Mouse (Mus musculus): ENCODE measurements around the gene Spata32. TPM values are rescaled to one million over a fixed set of nuclear protein-coding genes. Genes with fewer than 3 reads are reported as not detected.

Gene Spata32
- polyA plus RNA-seq, 1 experiment from 2014 or later = not detected

DNA sequence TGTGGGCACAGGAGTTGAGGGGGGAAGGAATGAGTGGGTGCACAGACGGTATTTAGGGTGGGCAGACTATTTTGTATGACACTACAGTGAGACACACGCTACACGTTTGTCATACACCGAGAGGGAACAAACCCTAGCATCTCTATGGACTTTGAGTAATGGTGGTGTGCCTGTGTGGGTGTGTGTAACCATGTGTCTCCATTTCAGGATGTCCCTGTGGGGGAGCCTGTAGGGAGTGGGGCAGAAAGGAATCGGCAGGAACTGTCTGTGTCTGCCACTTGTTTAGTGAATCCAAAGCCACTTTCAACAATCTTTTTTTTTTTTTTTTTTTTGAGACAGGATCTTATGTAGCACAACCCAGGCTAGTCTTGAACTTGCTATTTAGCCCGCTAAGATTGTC is 12.0 kb downstream of the Spata32 start:
- no peak overlapping the region for H3K4me2 ChIP-seq (ENCODE audit: low read length)
- 93% methylated on average over 6 of the region's 6 CpGs for WGBS
- no peaks in the 10 kb centered on the region for H3K27me3 ChIP-seq (replicated peaks; ENCODE audit: control insufficient read depth, insufficient read depth, low read length)
- H3K27ac ChIP-seq (ENCODE audit: low read depth, low read length) = no peak overlapping the region
- H3K4me3 ChIP-seq (ENCODE audit: low read depth, low read length) = no peak overlapping the region
- H3K9me3 ChIP-seq (replicated peaks; ENCODE audit: control insufficient read depth, low read length) = no peaks in the 10 kb centered on the region
- H3K9ac ChIP-seq (ENCODE audit: low read length) = no peak overlapping the region
- DNase-seq (ENCODE audit: low spot score) (no peak), ATAC-seq (no peak)
- H3K36me3 ChIP-seq (ENCODE audit: control insufficient read depth, insufficient read depth, low read length) = no peaks in the 10 kb centered on the region
- H3K4me1 ChIP-seq (ENCODE audit: control insufficient read depth, insufficient read depth, low read length) = peaks cover 5% of the 10 kb centered on the region

DNA sequence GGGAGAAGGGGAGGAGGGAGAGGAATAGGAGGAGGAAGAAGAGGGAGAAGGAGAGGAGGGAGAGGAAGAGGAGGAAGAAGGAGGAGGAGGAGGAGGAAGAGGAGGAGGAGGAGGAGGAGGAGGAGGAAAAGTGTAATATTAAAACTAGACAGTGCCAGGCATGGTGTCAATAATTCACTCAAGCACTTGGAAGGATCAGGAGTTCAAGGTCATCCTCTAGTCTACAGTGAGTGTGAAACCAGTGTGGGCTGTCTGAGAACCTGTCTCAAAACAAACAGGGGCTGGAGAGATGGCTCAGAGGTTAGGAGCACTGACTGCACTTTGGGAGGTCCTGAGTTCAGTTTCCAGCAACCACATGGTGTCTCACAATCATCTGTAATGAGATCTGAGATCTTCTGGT is 15.9 kb downstream of the Spata32 start:
- Histone ChIP-seq H3K4me2 (ENCODE audit: low read length) (no peak overlapping the region), H3K4me1 (ENCODE audit: control insufficient read depth, insufficient read depth, low read length) (peaks cover 17% of the 10 kb centered on the region), H3K9me3 (replicated peaks; ENCODE audit: control insufficient read depth, low read length) (no peaks in the 10 kb centered on the region), H3K9ac (ENCODE audit: low read length) (no peak overlapping the region), H3K27me3 (replicated peaks; ENCODE audit: control insufficient read depth, insufficient read depth, low read length) (peaks cover 25% of the 10 kb centered on the region), H3K36me3 (ENCODE audit: control insufficient read depth, insufficient read depth, low read length) (no peaks in the 10 kb centered on the region), H3K27ac (ENCODE audit: low read depth, low read length) (no peak overlapping the region), H3K4me3 (ENCODE audit: low read depth, low read length) (no peak overlapping the region)
- no peak for DNase-seq (ENCODE audit: low spot score)
- ATAC-seq = no peak

DNA sequence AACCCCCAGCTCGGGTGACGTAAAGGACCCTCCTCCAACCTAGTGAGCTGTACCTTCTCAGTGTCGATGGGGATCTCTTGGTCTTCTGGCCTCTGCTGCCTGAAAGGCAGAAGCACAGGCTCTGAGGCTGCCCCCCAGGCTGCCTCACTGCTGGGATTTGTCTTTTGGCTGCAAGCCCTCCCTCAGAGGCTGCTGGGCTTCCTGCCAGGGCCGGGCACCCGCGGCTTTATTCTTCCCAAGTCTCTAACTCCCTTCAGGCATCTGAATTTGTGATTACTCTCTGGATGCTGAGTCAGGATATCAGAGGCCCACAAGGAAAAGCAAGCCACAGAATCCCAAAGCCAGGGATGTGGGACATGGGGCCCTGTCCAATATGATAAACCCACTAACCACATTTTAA is 16.6 kb downstream of the Spata32 start:
- Histone ChIP-seq H3K4me2 (ENCODE audit: low read length) (no peak overlapping the region), H3K9me3 (replicated peaks; ENCODE audit: control insufficient read depth, low read length) (no peaks in the 10 kb centered on the region), H3K4me1 (ENCODE audit: control insufficient read depth, insufficient read depth, low read length) (peaks cover 17% of the 10 kb centered on the region), H3K4me3 (ENCODE audit: low read depth, low read length) (no peak overlapping the region), H3K27ac (ENCODE audit: low read depth, low read length) (peak overlapping the region; percentile 39; the same call in 1 of the 2 replicates), H3K36me3 (ENCODE audit: control insufficient read depth, insufficient read depth, low read length) (no peaks in the 10 kb centered on the region), H3K27me3 (replicated peaks; ENCODE audit: control insufficient read depth, insufficient read depth, low read length) (peaks cover 32% of the 10 kb centered on the region), H3K9ac (ENCODE audit: low read length) (no peak overlapping the region)
- DNase-seq (ENCODE audit: low spot score) = peak; percentile 88
- ATAC-seq = peak; percentile 73
- WGBS = 19% methylated on average over 6 of the region's 6 CpGs

DNA sequence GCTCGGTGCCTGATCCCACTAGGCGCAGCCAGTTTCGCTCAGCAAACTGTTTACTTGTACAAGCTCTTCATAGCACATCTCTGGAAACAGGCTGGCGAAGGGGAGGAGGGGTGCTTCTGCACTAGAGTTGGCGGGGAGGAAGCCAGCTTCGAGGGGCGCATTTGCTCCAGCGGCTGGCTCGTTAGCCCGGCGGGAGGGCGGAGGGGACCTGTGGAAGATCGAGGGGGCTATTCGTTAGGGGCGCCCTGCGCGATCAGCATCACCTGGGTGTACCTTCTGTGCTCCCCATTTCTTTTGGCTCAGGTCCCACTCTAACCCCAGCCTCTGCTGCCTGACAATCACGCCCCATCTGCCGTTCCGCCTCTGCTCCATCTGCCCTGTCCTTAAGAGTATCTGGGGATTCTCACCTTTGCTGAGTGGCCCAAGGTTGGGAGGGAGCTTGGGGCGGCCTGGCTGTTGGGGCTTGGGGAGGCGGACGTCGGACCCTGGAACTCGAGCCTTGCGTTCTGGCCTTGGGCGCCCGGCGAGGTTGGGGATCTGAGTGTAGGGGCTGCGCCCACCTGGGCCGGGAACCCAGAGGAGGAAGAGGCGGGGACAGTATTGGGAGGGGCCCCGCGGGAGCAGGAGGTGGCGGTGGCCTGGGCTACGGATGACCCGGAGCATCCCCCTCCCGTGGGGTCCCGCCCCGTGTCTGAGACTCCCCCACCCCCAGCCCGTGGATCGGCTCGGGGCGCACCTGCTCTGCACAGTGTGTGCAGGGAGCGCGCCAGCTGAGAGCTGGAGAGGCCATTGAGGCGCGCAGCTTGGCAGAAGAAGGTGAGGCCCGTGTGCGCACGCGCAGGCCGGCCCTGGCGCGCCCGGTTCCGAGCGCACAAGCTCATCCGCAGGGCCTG is 19.1 kb downstream of the Spata32 start:
- no peaks in the 10 kb centered on the region for H3K9me3 ChIP-seq (replicated peaks; ENCODE audit: control insufficient read depth, low read length)
- no peaks in the 10 kb centered on the region for H3K36me3 ChIP-seq (ENCODE audit: control insufficient read depth, insufficient read depth, low read length)
- H3K4me3 ChIP-seq (ENCODE audit: low read depth, low read length) = peak overlapping the region; percentile 43
- H3K27me3 ChIP-seq (replicated peaks; ENCODE audit: control insufficient read depth, insufficient read depth, low read length) = peaks cover 52% of the 10 kb centered on the region
- H3K27ac ChIP-seq (ENCODE audit: low read depth, low read length) = peak overlapping the region; percentile 60; the same call in 1 of the 2 replicates
- H3K9ac ChIP-seq (ENCODE audit: low read length) = peak overlapping the region; percentile 63
- WGBS = under 1% methylated on average over 59 of the region's 59 CpGs
- ATAC-seq (peak; percentile 81), DNase-seq (ENCODE audit: low spot score) (peak; percentile 81)
- peak overlapping the region; percentile 88 for H3K4me2 ChIP-seq (ENCODE audit: low read length)
- H3K4me1 ChIP-seq (ENCODE audit: control insufficient read depth, insufficient read depth, low read length) = peaks cover 17% of the 10 kb centered on the region

DNA sequence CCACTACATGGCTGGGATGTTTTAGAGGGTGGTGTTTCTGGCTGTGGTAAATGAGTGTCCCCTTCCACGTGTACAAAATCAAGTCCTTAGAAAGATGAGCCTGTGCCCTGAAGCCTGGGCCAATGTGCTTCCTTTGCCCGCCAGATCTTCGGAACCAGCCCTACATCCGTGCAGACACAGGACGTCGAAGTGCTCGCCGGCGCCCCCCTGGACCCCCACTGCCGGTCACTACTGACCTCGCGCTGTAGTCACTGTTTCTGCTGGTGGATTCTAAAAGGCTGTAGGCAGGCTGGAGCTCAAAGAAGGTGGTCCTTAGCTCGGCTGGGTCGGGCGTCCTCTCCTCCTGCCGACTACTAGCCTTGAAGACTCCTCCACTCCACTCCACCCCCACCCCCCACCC is 19.9 kb downstream of the Spata32 start:
- Histone ChIP-seq H3K4me2 (ENCODE audit: low read length) (peak overlapping the region; percentile 88), H3K27me3 (replicated peaks; ENCODE audit: control insufficient read depth, insufficient read depth, low read length) (peaks cover 60% of the 10 kb centered on the region), H3K27ac (ENCODE audit: low read depth, low read length) (no peak overlapping the region), H3K4me1 (ENCODE audit: control insufficient read depth, insufficient read depth, low read length) (peaks cover 17% of the 10 kb centered on the region), H3K4me3 (ENCODE audit: low read depth, low read length) (peak overlapping the region; percentile 43), H3K9ac (ENCODE audit: low read length) (peak overlapping the region; percentile 63; the same call in 1 of the 2 replicates), H3K9me3 (replicated peaks; ENCODE audit: control insufficient read depth, low read length) (no peaks in the 10 kb centered on the region), H3K36me3 (ENCODE audit: control insufficient read depth, insufficient read depth, low read length) (no peaks in the 10 kb centered on the region)
- DNase-seq (ENCODE audit: low spot score) (no peak), ATAC-seq (no peak)
- 3% methylated on average over 16 of the region's 16 CpGs for WGBS

DNA sequence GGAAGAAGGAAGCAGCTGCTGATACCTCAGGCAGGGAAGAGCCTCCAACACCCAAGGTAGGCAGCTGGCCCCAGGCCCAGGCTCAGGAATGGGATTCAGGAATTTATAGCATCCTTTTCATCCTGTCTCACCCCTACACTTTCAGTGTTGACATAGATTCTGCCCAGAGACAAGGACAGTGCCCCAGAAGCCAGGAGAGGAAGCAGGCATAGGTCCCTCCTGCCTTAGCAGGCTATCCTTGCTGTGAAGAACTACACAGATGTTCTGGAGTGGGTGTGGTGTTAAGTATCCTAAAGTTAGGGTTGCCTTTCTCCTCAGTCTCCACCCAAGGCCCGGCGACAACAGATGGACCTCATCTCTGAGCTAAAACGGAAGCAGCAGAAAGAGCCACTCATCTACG is 20.9 kb downstream of the Spata32 start:
- peaks cover 21% of the 10 kb centered on the region for H3K4me1 ChIP-seq (ENCODE audit: control insufficient read depth, insufficient read depth, low read length)
- 74% methylated on average over 4 of the region's 4 CpGs for WGBS
- no peaks in the 10 kb centered on the region for H3K36me3 ChIP-seq (ENCODE audit: control insufficient read depth, insufficient read depth, low read length)
- H3K9ac ChIP-seq (ENCODE audit: low read length) = no peak overlapping the region
- DNase-seq (ENCODE audit: low spot score) = no peak
- no peak for ATAC-seq
- no peaks in the 10 kb centered on the region for H3K9me3 ChIP-seq (replicated peaks; ENCODE audit: control insufficient read depth, low read length)
- no peak overlapping the region for H3K27ac ChIP-seq (ENCODE audit: low read depth, low read length)
- H3K27me3 ChIP-seq (replicated peaks; ENCODE audit: control insufficient read depth, insufficient read depth, low read length) = peaks cover 69% of the 10 kb centered on the region
- H3K4me2 ChIP-seq (ENCODE audit: low read length) = no peak overlapping the region
- no peak overlapping the region for H3K4me3 ChIP-seq (ENCODE audit: low read depth, low read length)

DNA sequence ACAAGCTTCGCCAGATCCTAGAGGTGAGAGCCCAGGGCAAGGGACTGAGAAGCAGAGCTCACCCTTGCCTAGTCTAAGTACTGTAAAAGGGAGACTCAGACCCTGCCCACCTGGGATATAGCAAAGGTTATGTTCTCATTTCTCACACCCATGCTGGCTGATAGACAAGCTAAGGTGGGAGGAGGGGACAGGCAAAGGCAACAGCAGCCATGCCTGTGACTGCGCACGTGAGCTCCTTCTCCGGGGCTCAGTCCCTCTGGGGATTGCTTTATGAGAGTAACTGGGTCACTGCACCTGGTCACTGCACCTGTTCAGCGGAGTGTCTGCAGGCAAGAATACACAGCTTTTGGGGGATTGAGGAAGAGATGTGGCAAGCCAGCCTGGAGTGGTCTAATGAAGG is 22.6 kb downstream of the Spata32 start:
- Histone ChIP-seq H3K27me3 (replicated peaks; ENCODE audit: control insufficient read depth, insufficient read depth, low read length) (peaks cover 76% of the 10 kb centered on the region), H3K4me3 (ENCODE audit: low read depth, low read length) (no peak overlapping the region), H3K9ac (ENCODE audit: low read length) (no peak overlapping the region), H3K9me3 (replicated peaks; ENCODE audit: control insufficient read depth, low read length) (no peaks in the 10 kb centered on the region), H3K4me2 (ENCODE audit: low read length) (no peak overlapping the region), H3K36me3 (ENCODE audit: control insufficient read depth, insufficient read depth, low read length) (no peaks in the 10 kb centered on the region), H3K27ac (ENCODE audit: low read depth, low read length) (no peak overlapping the region), H3K4me1 (ENCODE audit: control insufficient read depth, insufficient read depth, low read length) (peaks cover 16% of the 10 kb centered on the region; the same call in 1 of the 2 replicates)
- ATAC-seq = no peak
- WGBS = 75% methylated on average over 5 of the region's 5 CpGs
- no peak for DNase-seq (ENCODE audit: low spot score)

DNA sequence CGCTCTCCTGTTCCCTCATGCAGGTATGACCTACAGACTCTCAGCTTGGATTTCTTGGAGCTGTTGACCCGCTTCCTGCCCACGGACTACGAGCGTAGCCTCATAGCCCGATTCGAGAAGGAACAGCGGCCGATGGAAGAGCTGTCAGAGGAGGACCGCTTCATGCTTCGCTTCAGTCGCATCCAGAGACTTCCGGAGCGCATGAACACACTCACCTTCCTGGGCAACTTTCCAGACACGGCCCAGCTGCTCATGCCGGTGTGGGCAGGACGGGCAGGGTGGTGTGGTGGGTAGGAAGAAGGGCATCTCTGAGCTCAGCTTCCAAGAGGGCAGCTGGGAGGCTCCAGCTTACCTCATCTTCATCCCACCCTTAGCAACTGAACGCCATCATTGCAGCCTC is 23.0 kb downstream of the Spata32 start:
- no peak for DNase-seq (ENCODE audit: low spot score)
- no peaks in the 10 kb centered on the region for H3K9me3 ChIP-seq (replicated peaks; ENCODE audit: control insufficient read depth, low read length)
- no peaks in the 10 kb centered on the region for H3K36me3 ChIP-seq (ENCODE audit: control insufficient read depth, insufficient read depth, low read length)
- H3K9ac ChIP-seq (ENCODE audit: low read length) = no peak overlapping the region
- no peak overlapping the region for H3K4me3 ChIP-seq (ENCODE audit: low read depth, low read length)
- peaks cover 16% of the 10 kb centered on the region; the same call in 1 of the 2 replicates for H3K4me1 ChIP-seq (ENCODE audit: control insufficient read depth, insufficient read depth, low read length)
- H3K27ac ChIP-seq (ENCODE audit: low read depth, low read length) = no peak overlapping the region
- no peak overlapping the region for H3K4me2 ChIP-seq (ENCODE audit: low read length)
- no peak for ATAC-seq
- 84% methylated on average over 18 of the region's 18 CpGs for WGBS
- peaks cover 77% of the 10 kb centered on the region for H3K27me3 ChIP-seq (replicated peaks; ENCODE audit: control insufficient read depth, insufficient read depth, low read length)

DNA sequence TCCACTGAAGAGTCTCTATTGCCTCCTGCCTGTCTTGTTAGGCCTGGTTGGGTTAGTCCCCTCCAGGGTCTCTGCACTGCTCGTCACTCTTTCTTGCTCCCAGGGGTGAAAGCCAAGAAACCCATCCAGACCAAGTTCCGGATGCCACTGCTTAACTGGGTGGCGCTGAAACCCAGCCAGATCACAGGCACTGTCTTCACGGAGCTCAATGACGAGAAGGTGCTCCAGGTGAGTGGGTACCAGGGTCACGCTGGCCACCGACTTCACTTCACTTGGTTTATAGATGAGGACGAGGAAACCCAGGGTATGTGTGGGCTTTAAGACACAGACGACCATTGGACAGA is 24.4 kb downstream of the Spata32 start:
- H3K4me2 ChIP-seq (ENCODE audit: low read length) = no peak overlapping the region
- no peak overlapping the region for H3K9ac ChIP-seq (ENCODE audit: low read length)
- no peak overlapping the region for H3K4me3 ChIP-seq (ENCODE audit: low read depth, low read length)
- H3K27me3 ChIP-seq (replicated peaks; ENCODE audit: control insufficient read depth, insufficient read depth, low read length) = peaks cover 69% of the 10 kb centered on the region
- WGBS = 22% methylated on average over 9 of the region's 9 CpGs
- no peak for ATAC-seq
- H3K36me3 ChIP-seq (ENCODE audit: control insufficient read depth, insufficient read depth, low read length) = no peaks in the 10 kb centered on the region
- H3K4me1 ChIP-seq (ENCODE audit: control insufficient read depth, insufficient read depth, low read length) = peaks cover 10% of the 10 kb centered on the region; the same call in 1 of the 2 replicates
- H3K9me3 ChIP-seq (replicated peaks; ENCODE audit: control insufficient read depth, low read length) = no peaks in the 10 kb centered on the region
- H3K27ac ChIP-seq (ENCODE audit: low read depth, low read length) = no peak overlapping the region
- no peak for DNase-seq (ENCODE audit: low spot score)
